Mouse (Mus musculus) liver, embryonic 14.5 days (tissue): Measurements from ENCODE around the gene Uhmk1. TPM values are rescaled to one million over a fixed set of nuclear protein-coding genes. Genes with fewer than 3 reads are reported as not detected.
"Not testable (repeated sequence)": the region's sequence is repeated elsewhere in the genome, so short reads cannot be mapped to it uniquely, and the experiment has no call there.

Source experiments
- ATAC-seq: fragments of 200-750 bp; cut with Nextera tagmentation; 2 replicates; pipeline ENCODE4 v1.8.0; 2017; ENCODE audit warnings: moderate number of reproducible peaks, mild to moderate bottlenecking, moderate library complexity; ENCODE audit not compliant: insufficient read depth
- DNase-seq, 3 experiments: peaks; one replicate each; pipeline ENCODE4 v3.0.0-alpha.2; 2012 to 2013; ENCODE audit warnings: low read depth in 3 of 3, low spot score in 3 of 3
- H3K27ac ChIP-seq: fragments of 300-500 bp; sonication (generic); 2 replicates; pipeline ENCODE4 v1.5.1; 2014; ENCODE audit warnings: moderate library complexity, mild to moderate bottlenecking, control low read depth, inconsistent platforms
- H3K27me3 ChIP-seq: fragments of 300-500 bp; sonication (generic); 2 replicates; pipeline ENCODE4 v1.6.1; 2014; ENCODE audit warnings: mild to moderate bottlenecking, low read length, moderate library complexity; ENCODE audit not compliant: control insufficient read depth, insufficient read depth
- H3K36me3 ChIP-seq: fragments of 300-500 bp; sonication (generic); replicated peaks from 2 replicates; pipeline ENCODE4 v1.6.1; 2014; ENCODE audit warnings: low read depth; ENCODE audit not compliant: control insufficient read depth, insufficient read depth
- H3K4me1 ChIP-seq, 2 experiments: fragments of 200-500 bp in 1 of 2; fragments of 300-500 bp in 1 of 2; sonication (generic) in 1 of 2; replicated peaks; 2 replicates each; pipeline ENCODE4 v1.6.1; 2012 to 2014; ENCODE audit warnings: antibody characterized with exemption in 1 of 2, inconsistent platforms in 1 of 2, low read length in 1 of 2; ENCODE audit not compliant: control insufficient read depth in 2 of 2, insufficient read depth in 2 of 2
- H3K4me2 ChIP-seq: fragments of 300-500 bp; sonication (generic); 2 replicates; pipeline ENCODE4 v1.6.1; 2014; ENCODE audit warnings: low read depth, mild to moderate bottlenecking, control low read depth, moderate library complexity
- H3K4me3 ChIP-seq, 2 experiments: fragments of 200-500 bp in 1 of 2; fragments of 300-500 bp in 1 of 2; sonication (generic) in 1 of 2; 2 replicates each; pipeline ENCODE4 v1.5.1; 2012 to 2014; ENCODE audit warnings: low read depth in 2 of 2, low read length in 2 of 2, mild to moderate bottlenecking in 2 of 2, control low read depth in 1 of 2, inconsistent platforms in 1 of 2, moderate library complexity in 1 of 2; ENCODE audit not compliant: insufficient read depth in 1 of 2
- H3K9ac ChIP-seq: fragments of 300-500 bp; sonication (generic); replicated peaks from 2 replicates; pipeline ENCODE4 v1.6.1; 2014; ENCODE audit warnings: mild to moderate bottlenecking, control low read depth, moderate library complexity
- H3K9me3 ChIP-seq: fragments of 300-500 bp; sonication (generic); 2 replicates; pipeline ENCODE4 v1.6.1; 2016; ENCODE audit warnings: low read length, mixed read lengths; ENCODE audit not compliant: control insufficient read depth
- CTCF ChIP-seq: IDR thresholded peaks from 2 replicates; pipeline ENCODE4 v1.5.1; 2016; ENCODE audit warnings: antibody characterized with exemption, low read depth, control low read depth
- EP300 ChIP-seq: IDR thresholded peaks from 2 replicates; pipeline ENCODE4 v1.6.1; 2016; ENCODE audit warnings: antibody characterized with exemption, low read depth
- WGBS: fragments of 180-500 bp; shearing (Covaris S2); extraction: QIAGEN DNeasy Blood & Tissue Kit; methylation state at CpG from one replicate; pipeline ENCODE4 v1.1.7; 2014; ENCODE audit not compliant: insufficient replicate concordance; 5-methylcytosine and 5-hydroxymethylcytosine counted together
- polyA plus RNA-seq, 2 experiments: library from polyadenylated mRNA; depleted of rRNA in 1 of 2; stranded (reverse) in 1 of 2; unstranded in 1 of 2; fragments of >200 nt; fragmentation: Nextera tagmentation in 1 of 2; extraction: Ambion mirVana in 1 of 2; gene quantifications; 2 replicates each; pipeline versions ENCODE4 v1.2.1 to v1.2.3; 2012 to 2014

Uhmk1 gene
- polyA plus RNA-seq (2012; rRNA removed) (7.6 and 9.3 TPM in 2 replicates), polyA plus RNA-seq (2014; fragmentation: Nextera tagmentation; extraction: Ambion mirVana) (8.4 and 9.5 TPM in 2 replicates)

DNA sequence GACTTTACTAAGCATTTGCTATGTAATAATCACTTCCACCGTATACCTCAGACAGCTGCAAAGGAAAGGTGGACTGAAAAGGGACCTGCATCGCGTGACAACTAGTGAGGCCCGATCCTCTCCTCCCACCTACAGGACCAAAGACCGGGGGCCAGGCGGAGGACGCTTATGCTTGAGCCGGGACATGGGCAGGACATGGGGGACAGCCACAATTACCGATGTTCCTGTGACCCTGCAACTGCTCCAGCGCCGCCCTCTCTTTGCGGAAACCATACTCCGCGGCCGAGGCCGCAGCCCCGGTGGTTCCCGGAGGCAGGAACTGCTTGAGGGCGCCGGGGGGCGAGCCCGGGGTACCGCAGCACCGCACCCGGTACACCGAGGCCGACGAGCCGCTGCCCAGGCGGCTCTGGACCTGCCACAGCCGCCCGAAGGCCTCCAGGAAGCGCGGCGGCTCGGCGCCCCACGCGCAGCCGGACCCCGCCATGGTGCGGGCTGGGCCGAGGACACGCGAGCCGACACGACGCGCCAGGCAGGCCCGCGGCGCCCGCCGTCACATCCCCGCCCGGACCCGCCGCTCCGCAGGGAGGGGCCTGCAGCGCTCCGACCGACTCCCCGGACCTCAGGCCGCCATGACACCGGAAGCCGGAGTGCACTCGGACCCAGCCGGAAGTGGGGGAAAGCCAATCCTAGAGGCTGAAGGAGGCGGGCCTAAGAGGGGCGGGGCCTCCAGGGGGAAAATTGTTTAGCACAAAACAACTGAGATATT, at the start of gene Uhmk1:
Gene Uhmk1 (minus strand): TSS at position 641 of the 766 bp plus-strand sequence.
- H3K4me3 ChIP-seq, result peak within 1 kb of the TSS; percentile 83 to 85
- ATAC-seq, result peak; percentile 99
- H3K4me1 ChIP-seq, result peaks cover 6 to 8% of the 10 kb centered on the region in 2 experiments
- peaks cover 10% of the 10 kb centered on the region for H3K36me3 ChIP-seq
- peak; percentile 73 to 84 (median 80) for DNase-seq
- peak within 1 kb of the TSS; percentile 92 for H3K9ac ChIP-seq
- WGBS, result under 1% methylated on average over 69 of the region's 70 CpGs
- H3K27ac ChIP-seq, result peak within 1 kb of the TSS; percentile 66
- peak within 1 kb of the TSS; percentile 86 for H3K4me2 ChIP-seq
- TF ChIP-seq CTCF, result 0 out of 2 replicates have a peak, but pooled peaks have one; percentile 8
- TF ChIP-seq EP300, result no peak
- H3K9me3 ChIP-seq, result no peaks in the 10 kb centered on the region
- no peaks in the 10 kb centered on the region; the same call in 1 of the 2 replicates for H3K27me3 ChIP-seq

- peak; percentile 79 for ATAC-seq
Observed at GRCm38 (mm10) chr1:170255560-170255910, 40.3 kb upstream of the Uhmk1 start.

GRCm38 (mm10) chr1:170254893-170255559, 39.8 kb upstream of the Uhmk1 start:
- H3K4me2 ChIP-seq, result peak overlapping the region; percentile 59

More at GRCm38 (mm10) chr1:170255560-170255910, 40.3 kb upstream of the Uhmk1 start:
- 19% methylated on average over 29 of the region's 32 CpGs for WGBS
- Histone ChIP-seq H3K9ac (peak overlapping the region; percentile 41), H3K36me3 (no peaks in the 10 kb centered on the region), H3K27me3 (no peaks in the 10 kb centered on the region), H3K27ac (no peak overlapping the region), H3K9me3 (no peaks in the 10 kb centered on the region), H3K4me3 (peak overlapping the region; percentile 59 to 66), H3K4me2 (peak overlapping the region; percentile 59), H3K4me1 (no peaks in the 10 kb centered on the region)
- peak; percentile 42 to 57 (median 52) for DNase-seq
- TF ChIP-seq EP300, result no peak
- TF ChIP-seq CTCF, result no peak

GRCm38 (mm10) chr1:170245016-170245415, 29.8 kb upstream of the Uhmk1 start:
- no peaks in the 10 kb centered on the region for H3K36me3 ChIP-seq
- H3K4me1 ChIP-seq, result no peaks in the 10 kb centered on the region
- H3K4me2 ChIP-seq, result no peak overlapping the region
- 62% methylated on average over 3 of the region's 3 CpGs for WGBS
- TF ChIP-seq CTCF (no peak), EP300 (no peak)
- no peak for ATAC-seq
- H3K9ac ChIP-seq, result no peak overlapping the region
- no peaks in the 10 kb centered on the region for H3K9me3 ChIP-seq
- no peak overlapping the region for H3K27ac ChIP-seq
- H3K4me3 ChIP-seq, result no peak overlapping the region
- no peak for DNase-seq
- H3K27me3 ChIP-seq, result no peaks in the 10 kb centered on the region

More at GRCm38 (mm10) chr1:170254893-170255559, 39.8 kb upstream of the Uhmk1 start:
- Histone ChIP-seq H3K4me3 (peak overlapping the region; percentile 59 to 66), H3K27me3 (no peaks in the 10 kb centered on the region), H3K9ac (peak overlapping the region; percentile 41), H3K36me3 (no peaks in the 10 kb centered on the region), H3K4me1 (no peaks in the 10 kb centered on the region), H3K27ac (no peak overlapping the region), H3K9me3 (no peaks in the 10 kb centered on the region)
- ATAC-seq, result peak; percentile 33; the same call in 1 of the 2 replicates
- 24% methylated on average over 30 of the region's 30 CpGs for WGBS
- DNase-seq, result no peak
- TF ChIP-seq EP300 (no peak), CTCF (no peak)

- 34% methylated on average over 5 of the region's 6 CpGs for WGBS
- H3K27ac ChIP-seq, H3K9ac ChIP-seq, H3K4me1 ChIP-seq, ATAC-seq, H3K27me3 ChIP-seq, DNase-seq, H3K36me3 ChIP-seq, H3K4me3 ChIP-seq, H3K9me3 ChIP-seq, H3K4me2 ChIP-seq: not testable (repeated sequence)
Observed at GRCm38 (mm10) chr1:170232688-170233087, 17.5 kb upstream of the Uhmk1 start, which contains the start of gene Sh2d1b2. Sh2d1b2 (plus strand) TSS chr1:170232749.
